Mouse (Mus musculus): ENCODE results near the gene Ciao1. TPM values are rescaled to one million over a fixed set of nuclear protein-coding genes. Genes with fewer than 3 reads are reported as not detected.
"Not testable (repeated sequence)": the region's sequence is repeated elsewhere in the genome, so short reads cannot be mapped to it uniquely, and the experiment has no call there.

Gene Ciao1
- total and polyA plus RNA-seq, 2 experiments, result 44.9 to 62.7 TPM

DNA sequence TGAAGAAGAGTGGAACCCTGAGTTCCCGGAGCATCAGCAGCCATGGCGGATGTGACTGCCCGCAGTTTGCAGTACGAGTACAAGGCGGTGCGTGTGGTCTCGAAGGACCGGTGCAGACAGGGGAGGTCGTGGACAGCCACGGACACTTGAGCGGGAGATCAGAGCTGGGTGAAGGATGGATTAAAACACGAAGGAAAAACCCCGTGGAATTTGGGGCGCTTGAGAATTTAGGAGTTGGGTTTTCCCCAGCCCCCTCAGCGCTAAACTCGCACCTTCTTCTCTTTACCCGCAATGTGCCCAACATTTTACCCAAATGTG lies 39.2 kb downstream of the Ciao1 start:
- Histone ChIP-seq H3K36me3 (ENCODE audit: control insufficient read depth, insufficient read depth, low read length) (peaks cover 27% of the 10 kb centered on the region), H3K4me3 (ENCODE audit: insufficient read depth, low read depth, low read length) (peak overlapping the region; percentile 71), H3K9ac (ENCODE audit: low read depth, low read length) (peak overlapping the region; percentile 78), H3K27ac (replicated peaks; ENCODE audit: insufficient read depth, low read depth, low read length) (peak overlapping the region; percentile 22), H3K4me1 (ENCODE audit: control insufficient read depth, insufficient read depth, low read length) (peaks cover 8% of the 10 kb centered on the region), H3K79me2 (ENCODE audit: control insufficient read depth, insufficient read depth, low read length) (peaks cover 2% of the 10 kb centered on the region; the same call in 1 of the 2 replicates), H3K27me3 (ENCODE audit: control insufficient read depth, insufficient read depth, low read length) (no peaks in the 10 kb centered on the region)
- no peak for DNase-seq (ENCODE audit: extremely low read depth, low read depth, low spot score)
- TF ChIP-seq POLR2A (IDR thresholded peaks at IDR 0.05; ENCODE audit: extremely low read depth, insufficient read depth, low read length) (no peak), CTCF (IDR thresholded peaks at IDR 0.05; ENCODE audit: low read depth, low read length) (no peak)
- under 1% methylated on average over 17 of the region's 17 CpGs for whole genome bisulfite sequencing

DNA sequence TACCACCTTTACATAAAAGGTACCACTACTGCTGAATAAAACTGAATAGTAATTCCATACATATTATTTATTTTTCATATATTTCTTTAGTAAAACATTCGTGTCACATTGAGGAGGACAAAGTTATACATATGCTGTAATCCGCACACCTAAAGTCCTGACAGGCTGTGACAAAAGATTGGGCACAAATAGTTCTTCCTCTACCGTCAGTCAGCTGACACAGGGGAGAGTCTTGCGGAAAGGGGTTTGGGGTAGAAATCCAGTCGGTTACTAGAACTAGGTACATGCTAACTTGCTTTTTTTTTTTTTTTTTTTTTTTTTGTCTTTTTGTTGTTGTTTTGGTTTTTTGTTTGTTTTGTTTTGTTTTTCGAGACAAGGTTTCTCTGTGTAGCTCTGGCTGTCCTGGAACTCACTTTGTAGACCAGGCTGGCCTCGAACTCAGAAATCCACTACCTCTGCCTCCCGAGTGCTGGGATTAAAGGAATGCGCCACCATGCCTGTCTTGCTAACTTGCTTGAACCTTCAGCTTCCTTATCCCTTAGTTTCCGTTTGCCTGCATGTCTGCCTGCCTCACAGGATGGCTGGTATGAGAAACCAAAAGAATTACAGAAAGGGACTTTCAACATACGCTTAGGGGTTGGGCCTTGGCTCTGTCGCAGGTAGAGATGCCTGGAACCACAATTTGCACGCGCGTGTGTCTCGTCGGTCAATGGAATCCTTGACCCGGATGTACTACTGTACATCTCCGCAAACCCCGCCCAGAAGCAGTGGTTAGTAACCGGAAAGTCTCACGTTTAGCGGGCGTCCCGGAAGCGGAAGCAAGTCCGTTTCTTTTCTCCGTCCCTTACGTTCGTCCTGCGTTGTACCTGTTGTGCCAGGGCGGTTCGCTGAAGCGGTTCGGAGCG lies 39.8 kb downstream of the Ciao1 start, which contains the start of the genes 1810024B03Rik and Snrnp200:
1810024B03Rik (minus strand) TSS at position 734 of the 905 bp plus-strand sequence.
Snrnp200 (plus strand) TSS at position 840 of the 905 bp plus-strand sequence.
- Histone ChIP-seq H3K4me1 (ENCODE audit: control insufficient read depth, insufficient read depth, low read length) (peaks cover 8% of the 10 kb centered on the region), H3K36me3 (ENCODE audit: control insufficient read depth, insufficient read depth, low read length) (peaks cover 26% of the 10 kb centered on the region), H3K27ac (replicated peaks; ENCODE audit: insufficient read depth, low read depth, low read length) (peak within 1 kb of the TSS; percentile 23), H3K9ac (ENCODE audit: low read depth, low read length) (peak within 1 kb of the TSS; percentile 78), H3K79me2 (ENCODE audit: control insufficient read depth, insufficient read depth, low read length) (peaks cover 2% of the 10 kb centered on the region; the same call in 1 of the 2 replicates), H3K27me3 (ENCODE audit: control insufficient read depth, insufficient read depth, low read length) (no peaks in the 10 kb centered on the region), H3K4me3 (ENCODE audit: insufficient read depth, low read depth, low read length) (peak within 1 kb of the TSS; percentile 71)
- WGBS, result 9% methylated on average over 36 of the region's 36 CpGs
- TF ChIP-seq POLR2A (IDR thresholded peaks at IDR 0.05; ENCODE audit: extremely low read depth, insufficient read depth, low read length) (peak; percentile 74), CTCF (IDR thresholded peaks at IDR 0.05; ENCODE audit: low read depth, low read length) (no peak)
- peak; percentile 95 for DNase-seq (ENCODE audit: extremely low read depth, low read depth, low spot score)

DNA sequence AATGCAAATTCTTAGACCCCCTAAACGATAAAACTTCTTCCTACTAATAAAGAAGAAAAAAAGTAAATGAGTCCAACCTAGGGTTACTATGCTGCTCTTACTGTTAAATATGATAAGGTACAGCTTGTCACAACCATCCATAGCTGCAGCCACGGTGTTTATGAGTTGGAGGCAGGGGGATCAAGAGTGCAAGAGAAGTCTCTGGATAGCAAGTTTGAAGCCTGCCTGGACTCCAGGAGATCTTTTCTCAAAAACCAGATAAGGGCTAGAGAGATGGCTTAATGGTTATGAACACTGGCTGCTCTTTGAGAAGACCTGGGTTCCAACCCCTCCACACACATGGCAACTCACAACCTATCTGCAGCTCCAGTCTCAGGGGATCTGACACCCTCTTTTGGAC lies 40.7 kb downstream of the Ciao1 start:
- no peak overlapping the region for H3K27ac ChIP-seq (replicated peaks; ENCODE audit: insufficient read depth, low read depth, low read length)
- WGBS, result 94% methylated on average over 2 of the region's 2 CpGs
- H3K79me2 ChIP-seq (ENCODE audit: control insufficient read depth, insufficient read depth, low read length), result peaks cover 2% of the 10 kb centered on the region; the same call in 1 of the 2 replicates
- no peak overlapping the region for H3K9ac ChIP-seq (ENCODE audit: low read depth, low read length)
- no peaks in the 10 kb centered on the region for H3K27me3 ChIP-seq (ENCODE audit: control insufficient read depth, insufficient read depth, low read length)
- peaks cover 8% of the 10 kb centered on the region for H3K4me1 ChIP-seq (ENCODE audit: control insufficient read depth, insufficient read depth, low read length)
- no peak for DNase-seq (ENCODE audit: extremely low read depth, low read depth, low spot score)
- H3K4me3 ChIP-seq (ENCODE audit: insufficient read depth, low read depth, low read length), result no peak overlapping the region
- TF ChIP-seq CTCF (IDR thresholded peaks at IDR 0.05; ENCODE audit: low read depth, low read length) (no peak), POLR2A (IDR thresholded peaks at IDR 0.05; ENCODE audit: extremely low read depth, insufficient read depth, low read length) (no peak)
- peaks cover 26% of the 10 kb centered on the region for H3K36me3 ChIP-seq (ENCODE audit: control insufficient read depth, insufficient read depth, low read length)

DNA sequence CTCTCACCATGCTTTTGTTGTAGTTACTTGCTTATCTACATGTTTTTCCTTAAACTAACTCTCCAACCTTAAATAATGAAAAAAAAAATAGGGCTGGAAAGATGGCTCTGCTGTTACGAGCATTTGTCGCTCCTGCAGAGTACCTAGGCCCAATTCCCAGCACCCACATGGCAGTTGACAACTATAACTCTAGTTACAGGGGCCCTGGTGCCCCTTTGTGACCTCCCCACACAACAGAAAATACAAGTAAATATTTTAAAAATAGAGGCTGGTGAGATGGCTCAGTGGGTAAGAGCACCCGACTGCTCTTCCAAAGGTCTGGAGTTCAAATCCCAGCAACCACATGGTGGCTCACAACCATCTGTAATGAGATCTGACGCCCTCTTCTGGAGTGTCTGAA lies 41.7 kb downstream of the Ciao1 start:
- WGBS, result 89% methylated on average over 4 of the region's 4 CpGs
- H3K4me1 ChIP-seq (ENCODE audit: control insufficient read depth, insufficient read depth, low read length); DNase-seq (ENCODE audit: extremely low read depth, low read depth, low spot score); H3K9ac ChIP-seq (ENCODE audit: low read depth, low read length); H3K4me3 ChIP-seq (ENCODE audit: insufficient read depth, low read depth, low read length); H3K27me3 ChIP-seq (ENCODE audit: control insufficient read depth, insufficient read depth, low read length); H3K27ac ChIP-seq (replicated peaks; ENCODE audit: insufficient read depth, low read depth, low read length); H3K79me2 ChIP-seq (ENCODE audit: control insufficient read depth, insufficient read depth, low read length): not testable (repeated sequence)
- H3K36me3 ChIP-seq (ENCODE audit: control insufficient read depth, insufficient read depth, low read length), result peaks cover 18% of the 10 kb centered on the region

DNA sequence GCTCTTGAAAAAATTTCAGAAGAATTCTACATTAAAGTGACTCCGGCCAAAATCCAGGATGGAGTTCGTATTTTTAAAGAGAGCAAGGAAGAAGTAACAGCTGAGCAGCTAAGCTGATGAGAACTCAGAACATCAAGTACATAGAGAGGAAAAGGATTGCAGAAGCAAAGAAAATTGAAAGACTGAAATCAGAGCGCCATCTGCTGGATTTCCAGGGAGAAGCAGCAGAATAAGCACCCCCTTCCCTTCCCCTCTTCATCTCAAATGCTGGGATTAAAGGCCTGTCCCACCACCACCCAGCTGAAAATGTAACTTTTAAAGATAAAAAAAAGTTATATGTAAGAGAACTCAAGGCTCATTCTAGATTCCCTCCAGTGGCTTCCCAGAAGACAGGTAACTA lies 42.7 kb downstream of the Ciao1 start:
- Histone ChIP-seq H3K27ac (replicated peaks; ENCODE audit: insufficient read depth, low read depth, low read length) (no peak overlapping the region), H3K4me3 (ENCODE audit: insufficient read depth, low read depth, low read length) (no peak overlapping the region), H3K9ac (ENCODE audit: low read depth, low read length) (no peak overlapping the region), H3K4me1 (ENCODE audit: control insufficient read depth, insufficient read depth, low read length) (peaks cover 4% of the 10 kb centered on the region), H3K79me2 (ENCODE audit: control insufficient read depth, insufficient read depth, low read length) (peaks cover 2% of the 10 kb centered on the region; the same call in 1 of the 2 replicates), H3K36me3 (ENCODE audit: control insufficient read depth, insufficient read depth, low read length) (peaks cover 14% of the 10 kb centered on the region), H3K27me3 (ENCODE audit: control insufficient read depth, insufficient read depth, low read length) (no peaks in the 10 kb centered on the region)
- TF ChIP-seq POLR2A (IDR thresholded peaks at IDR 0.05; ENCODE audit: extremely low read depth, insufficient read depth, low read length), result no peak
- peak; percentile 48; the same call in 1 of the 2 replicates for TF ChIP-seq CTCF (IDR thresholded peaks at IDR 0.05; ENCODE audit: low read depth, low read length)
- peak; percentile 29 for DNase-seq (ENCODE audit: extremely low read depth, low read depth, low spot score)
- WGBS, result 24% methylated on average over 3 of the region's 3 CpGs

Other genes starting within 250 kb of the Ciao1 start
- 6.0 and 6.3 TPM in 2 replicates for gene Ap4e1, start 239.1 kb downstream of the Ciao1 start, total RNA-seq (2014; rRNA removed)
- 0.87 and 1.3 TPM in 2 replicates for gene Ap4e1, start 239.1 kb downstream of the Ciao1 start, polyA plus RNA-seq (2012; rRNA removed)
- 17.7 and 23.6 TPM in 2 replicates for gene Blvra, start 177.2 kb downstream of the Ciao1 start, total RNA-seq (2014; rRNA removed)
- 5.8 and 7.5 TPM in 2 replicates for gene Blvra, start 177.2 kb downstream of the Ciao1 start, polyA plus RNA-seq (2012; rRNA removed)
- 0.65 and 2.3 TPM in 2 replicates for gene Ncaph, start 113.9 kb downstream of the Ciao1 start, total RNA-seq (2014; rRNA removed)
- 0.14 and 0.24 TPM in 2 replicates for gene Ncaph, start 113.9 kb downstream of the Ciao1 start, polyA plus RNA-seq (2012; rRNA removed)
- 4.8 and 5.3 TPM in 2 replicates for gene Itpripl1, start 104.4 kb downstream of the Ciao1 start, total RNA-seq (2014; rRNA removed)
- gene Itpripl1, start 104.4 kb downstream of the Ciao1 start, polyA plus RNA-seq (2012; rRNA removed), result 4.7 and 6.1 TPM in 2 replicates
- gene 1810024B03Rik, start 39.5 kb downstream of the Ciao1 start, total RNA-seq (2014; rRNA removed), result 0.74 and 1.2 TPM in 2 replicates
- gene 1810024B03Rik, start 39.5 kb downstream of the Ciao1 start, polyA plus RNA-seq (2012; rRNA removed), result 0.82 and 1.0 TPM in 2 replicates
- gene Snrnp200, start 39.4 kb downstream of the Ciao1 start, total RNA-seq (2014; rRNA removed), result 52.3 and 60.0 TPM in 2 replicates
- gene Snrnp200, start 39.4 kb downstream of the Ciao1 start, polyA plus RNA-seq (2012; rRNA removed), result 20.5 and 28.0 TPM in 2 replicates
- 16.6 and 18.5 TPM in 2 replicates for gene Tmem127, start 92 bp upstream of the Ciao1 start, total RNA-seq (2014; rRNA removed)
- gene Tmem127, start 92 bp upstream of the Ciao1 start, polyA plus RNA-seq (2012; rRNA removed), result 45.8 and 50.5 TPM in 2 replicates
- gene Stard7, start 22.4 kb upstream of the Ciao1 start, total RNA-seq (2014; rRNA removed), result 102 and 119 TPM in 2 replicates
- gene Stard7, start 22.4 kb upstream of the Ciao1 start, polyA plus RNA-seq (2012; rRNA removed), result 51.2 and 54.3 TPM in 2 replicates
- gene Dusp2, start 88.3 kb upstream of the Ciao1 start, total RNA-seq (2014; rRNA removed), result 0.37 and 1.2 TPM in 2 replicates
- 0.45 and 0.83 TPM in 2 replicates for gene Dusp2, start 88.3 kb upstream of the Ciao1 start, polyA plus RNA-seq (2012; rRNA removed)
- gene Astl, start 90.8 kb upstream of the Ciao1 start, total RNA-seq (2014; rRNA removed), result not detected in 2 replicates
- gene Astl, start 90.8 kb upstream of the Ciao1 start, polyA plus RNA-seq (2012; rRNA removed), result not detected in 2 replicates
- 2.5 and 4.0 TPM in 2 replicates for gene Adra2b, start 115.4 kb upstream of the Ciao1 start, total RNA-seq (2014; rRNA removed)
- 5.0 TPM in 2 replicates for gene Adra2b, start 115.4 kb upstream of the Ciao1 start, polyA plus RNA-seq (2012; rRNA removed)
- 1.2 and 1.3 TPM in 2 replicates for gene Gpat2, start 177.4 kb upstream of the Ciao1 start, total RNA-seq (2014; rRNA removed)
- 2.1 and 2.2 TPM in 2 replicates for gene Gpat2, start 177.4 kb upstream of the Ciao1 start, polyA plus RNA-seq (2012; rRNA removed)
- gene Fahd2a, start 196.7 kb upstream of the Ciao1 start, total RNA-seq (2014; rRNA removed), result 17.5 and 18.5 TPM in 2 replicates
- gene Fahd2a, start 196.7 kb upstream of the Ciao1 start, polyA plus RNA-seq (2012; rRNA removed), result 21.5 and 27.3 TPM in 2 replicates

All from liver, adult 2 months (tissue).